Mouse (Mus musculus): ENCODE measurements around the gene Gm47289.

Gene Gm47289

DNA sequence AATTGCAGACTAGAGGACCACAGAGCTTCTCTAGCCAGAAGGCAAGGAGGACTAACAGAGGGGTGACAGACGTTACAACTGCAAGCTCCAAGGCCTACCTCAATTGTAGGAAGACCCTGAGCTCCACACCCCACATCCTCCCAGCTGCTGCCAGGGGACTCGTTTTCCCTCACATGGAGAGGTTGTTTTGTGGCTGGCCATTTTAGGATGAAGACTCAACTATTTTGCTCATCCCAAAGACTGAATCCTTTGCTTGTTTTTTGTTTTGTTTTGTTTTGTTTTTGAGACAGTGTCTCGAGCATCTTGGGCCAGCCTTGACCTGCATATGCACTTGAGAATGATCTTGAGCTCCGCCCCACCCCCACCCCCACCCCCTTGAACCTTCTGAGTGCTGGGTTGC, at the start of gene Gm47289:
TSS of gene Gm47289 (plus strand) at position 301 of the 400 bp plus-strand sequence.
- DNase-seq (ENCODE audit: low spot score in 2 of 2), result no peak

GRCm38 (mm10) chr9:119109685-119110353, 49.1 kb upstream of the Gm47289 start:
- DNase-seq (ENCODE audit: low spot score in 2 of 2), result no peak

GRCm38 (mm10) chr9:119110640-119111039, 48.3 kb upstream of the Gm47289 start:
- DNase-seq (ENCODE audit: low spot score in 2 of 2), result no peak

DNA sequence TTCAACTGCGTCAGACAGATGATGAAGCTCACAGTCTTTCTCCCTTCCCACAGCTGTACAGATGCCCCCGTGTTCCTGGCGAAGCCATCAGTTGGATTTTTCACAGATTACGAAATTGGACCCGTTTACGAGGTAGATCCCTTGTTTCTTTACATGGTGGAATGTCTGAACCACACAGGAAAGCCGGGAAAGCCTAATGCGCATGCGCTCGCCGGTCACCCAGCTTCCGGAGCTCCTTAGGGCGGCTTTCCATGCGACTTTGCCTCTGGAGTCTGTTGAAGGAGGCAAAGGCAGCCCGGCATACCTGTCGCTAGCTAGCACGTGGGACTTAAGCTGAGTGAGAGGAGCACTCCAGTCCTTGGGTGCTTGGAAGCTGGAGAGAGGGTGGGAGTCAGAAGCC, 44.0 kb upstream of the Gm47289 start:
- DNase-seq (ENCODE audit: low spot score in 2 of 2), result no peak

DNA sequence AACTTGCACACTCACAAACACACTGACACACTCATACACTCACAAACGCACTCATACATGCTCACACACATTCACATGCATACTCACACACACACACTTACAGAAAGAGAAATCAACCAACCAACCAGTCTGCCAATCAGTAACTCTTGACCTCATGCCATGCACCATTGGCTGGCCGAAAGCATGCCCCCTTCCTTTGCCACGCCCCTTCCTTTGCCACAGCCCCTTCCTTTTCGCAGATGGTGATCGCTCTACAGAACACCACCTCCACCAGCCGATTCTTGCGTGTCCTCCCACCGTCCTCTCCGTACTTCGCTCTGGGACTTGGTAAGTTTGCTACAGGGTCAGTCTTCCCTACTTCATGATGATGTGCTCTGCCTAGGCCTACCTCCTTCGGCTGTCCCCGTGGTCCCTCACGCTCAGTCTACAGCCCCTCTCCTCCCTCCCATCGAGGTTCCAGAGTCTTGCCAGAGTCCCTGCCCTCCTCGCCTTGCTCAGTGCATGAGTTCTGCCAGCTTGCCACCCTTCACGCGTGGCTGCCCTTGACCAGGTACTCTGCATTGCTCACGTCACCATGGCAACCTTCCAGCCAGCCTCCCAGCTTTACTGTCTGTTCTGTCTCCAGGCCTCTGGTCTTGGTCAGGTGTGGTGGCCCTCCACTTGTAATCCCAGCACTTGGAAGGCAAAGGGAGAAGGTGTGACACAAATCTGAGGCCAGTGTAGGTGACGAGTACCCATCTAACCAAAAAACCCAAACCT, 39.4 kb upstream of the Gm47289 start:
- no peak for DNase-seq (ENCODE audit: low spot score in 2 of 2)

DNA sequence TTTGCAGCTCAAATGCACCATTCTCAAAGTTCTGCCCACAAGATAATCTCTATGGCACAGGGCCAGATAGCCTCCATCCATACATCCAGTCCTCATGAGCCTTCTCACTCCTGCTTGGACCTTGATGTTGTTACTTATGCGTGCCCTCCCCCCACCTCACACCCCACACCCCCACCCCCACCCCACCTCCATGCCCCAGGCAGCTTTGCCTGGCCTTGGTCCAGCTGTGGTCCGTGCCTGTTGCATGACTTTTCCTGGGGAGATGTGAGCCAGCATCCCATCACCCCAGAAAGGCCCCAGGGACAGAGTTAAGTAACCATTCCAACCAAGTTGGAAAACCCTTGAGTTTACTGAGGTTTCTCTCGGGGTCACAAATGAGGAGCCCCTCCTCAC, 38.8 kb upstream of the Gm47289 start:
- no peak for DNase-seq (ENCODE audit: low spot score in 2 of 2)

GRCm38 (mm10) chr9:119122596-119123369, 36.2 kb upstream of the Gm47289 start:
- DNase-seq (ENCODE audit: low spot score in 2 of 2), result no peak

DNA sequence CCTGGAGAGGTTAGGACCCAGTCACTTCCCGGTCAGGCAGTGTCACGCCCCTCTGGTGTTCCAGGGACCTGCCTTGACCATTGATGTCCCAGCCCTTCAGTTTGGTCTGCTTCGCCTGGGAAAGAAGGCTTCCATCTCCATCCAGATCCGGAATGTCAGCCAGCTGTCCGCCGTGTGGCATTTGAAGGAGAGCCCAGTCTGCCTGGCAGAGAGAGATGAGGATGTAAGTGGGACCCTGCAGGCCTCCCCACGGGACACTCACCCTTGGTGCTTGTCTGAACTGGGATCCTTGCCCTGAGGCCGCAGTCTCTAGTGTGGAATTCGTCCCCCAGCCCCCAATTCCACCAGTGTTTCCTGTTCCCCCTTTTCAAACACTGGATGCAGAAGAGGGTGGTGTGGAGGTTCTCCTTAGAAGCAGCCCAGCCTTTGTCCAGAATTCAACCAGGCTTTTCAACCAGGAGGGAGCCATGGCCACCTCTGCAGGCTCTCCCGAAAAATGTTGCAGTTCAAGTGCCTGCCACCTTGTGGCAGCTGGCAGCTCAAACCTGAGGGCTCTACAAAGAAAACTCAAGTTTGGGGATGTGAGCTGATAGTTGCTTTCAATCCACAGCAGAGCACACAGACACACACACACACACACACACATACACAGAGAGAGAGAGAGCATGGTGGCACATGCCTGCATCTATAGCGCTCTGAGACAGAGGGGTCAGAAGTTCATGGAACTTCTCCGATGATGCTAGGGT, 30.4 kb upstream of the Gm47289 start:
- no peak for DNase-seq (ENCODE audit: low spot score in 2 of 2)

DNA sequence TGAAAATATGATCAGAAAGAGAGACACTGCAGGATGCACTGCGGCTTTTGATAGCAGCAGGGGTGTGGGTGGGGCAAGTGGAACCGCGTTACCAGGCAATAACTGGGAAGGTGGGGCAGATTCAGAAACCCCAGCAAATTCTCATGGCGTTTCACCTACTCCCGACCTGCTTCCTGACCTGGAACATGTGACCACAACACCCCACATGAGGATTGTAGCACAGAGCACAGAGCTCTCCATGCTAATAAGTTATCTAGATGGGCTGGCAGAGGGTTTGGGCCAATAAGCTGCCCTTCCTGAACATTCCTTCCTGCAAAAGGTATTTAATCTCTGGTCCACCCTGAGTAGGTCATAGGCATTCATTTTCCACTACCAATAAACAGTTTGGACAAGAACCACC, 28.3 kb upstream of the Gm47289 start:
- no peak for DNase-seq (ENCODE audit: low spot score in 2 of 2)

DNA sequence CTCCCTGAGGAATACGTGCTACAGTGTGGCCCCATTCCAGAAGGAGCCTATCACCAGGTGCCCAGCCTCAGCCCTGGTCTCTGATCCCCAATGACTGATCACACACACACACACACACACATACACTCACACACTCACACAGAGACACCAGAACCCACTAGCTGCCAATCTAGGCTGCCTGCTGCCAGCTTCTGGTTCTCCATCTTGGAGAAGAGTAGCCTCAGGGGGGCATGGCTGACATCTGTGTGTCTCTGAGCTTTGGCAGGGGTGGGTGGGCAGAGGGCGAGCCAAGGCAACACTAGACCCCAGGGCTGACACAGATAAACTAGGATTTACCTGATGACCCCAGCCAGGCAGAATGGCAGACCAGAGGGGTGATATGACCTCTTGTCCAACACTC, 20.1 kb upstream of the Gm47289 start:
- DNase-seq (ENCODE audit: low spot score in 2 of 2), result no peak

GRCm38 (mm10) chr9:119142066-119142465, 16.9 kb upstream of the Gm47289 start:
- no peak for DNase-seq (ENCODE audit: low spot score in 2 of 2)

DNA sequence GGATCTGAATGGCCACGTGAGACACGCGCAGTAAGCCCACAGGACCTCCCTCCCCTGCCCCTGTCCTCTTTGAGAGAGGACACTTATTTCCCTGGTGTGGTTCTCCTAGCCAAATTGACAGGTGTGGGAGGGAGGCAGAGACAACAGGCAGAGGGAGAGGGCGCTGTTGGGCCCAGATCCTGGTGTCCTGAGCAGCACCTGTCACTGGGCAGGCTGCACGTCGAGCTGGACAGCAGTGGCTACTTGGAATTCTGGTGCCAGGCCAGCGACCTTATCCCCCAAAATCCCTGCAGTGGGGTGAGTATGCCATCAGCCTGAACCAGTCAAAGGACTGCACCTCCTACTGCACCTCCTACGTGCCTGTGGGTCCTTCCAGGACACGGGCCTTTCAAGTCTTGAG, 15.6 kb upstream of the Gm47289 start:
- DNase-seq (ENCODE audit: low spot score in 2 of 2), result no peak

DNA sequence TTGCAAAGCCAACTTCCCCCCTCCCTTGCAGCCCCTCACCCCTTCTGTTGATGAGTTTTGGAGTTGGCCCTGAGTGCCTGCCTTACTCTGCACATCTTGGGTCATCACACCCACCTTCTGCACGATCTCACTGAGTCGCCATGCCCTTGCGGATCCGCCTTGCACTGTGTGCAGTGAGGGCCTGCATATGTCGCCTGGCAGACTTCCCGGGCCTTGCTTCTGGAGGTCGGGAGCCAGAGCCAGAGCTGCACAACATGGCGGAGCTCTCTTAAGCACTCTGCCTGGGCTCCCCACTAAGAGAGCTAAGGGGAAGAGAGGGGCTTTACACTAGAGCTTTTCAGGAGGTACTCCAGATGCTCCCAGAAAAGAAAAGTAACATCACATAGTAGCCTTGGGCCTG, 14.3 kb upstream of the Gm47289 start:
- DNase-seq (ENCODE audit: low spot score in 2 of 2), result no peak

DNA sequence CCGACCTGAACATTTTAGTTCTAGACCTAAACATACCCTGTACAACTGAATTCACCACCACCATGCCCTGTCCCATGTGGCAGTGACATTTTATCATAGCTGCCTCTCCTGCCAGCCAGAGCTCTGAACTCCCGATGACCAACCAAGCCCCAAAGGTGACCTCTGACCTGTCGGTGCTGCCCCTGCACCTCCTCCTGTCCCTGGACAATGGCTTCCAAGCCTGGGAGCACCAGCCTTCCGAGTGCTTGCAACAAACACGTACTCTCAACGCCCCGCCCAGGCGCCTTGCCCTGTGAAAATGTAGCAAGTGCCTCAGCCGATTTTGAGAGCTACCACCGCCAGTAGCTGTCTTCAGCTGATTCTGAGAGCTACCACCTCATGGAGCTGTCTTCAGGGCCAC, 13.8 kb upstream of the Gm47289 start:
- DNase-seq (ENCODE audit: low spot score in 2 of 2), result no peak

GRCm38 (mm10) chr9:119145638-119146037, 13.3 kb upstream of the Gm47289 start:
- DNase-seq (ENCODE audit: low spot score in 2 of 2), result no peak

- DNase-seq (ENCODE audit: low spot score in 2 of 2), result no peak
Observed at GRCm38 (mm10) chr9:119146098-119146770, 12.7 kb upstream of the Gm47289 start.

- no peak for DNase-seq (ENCODE audit: low spot score in 2 of 2)
Observed at GRCm38 (mm10) chr9:119149601-119150000, 9.4 kb upstream of the Gm47289 start.

DNA sequence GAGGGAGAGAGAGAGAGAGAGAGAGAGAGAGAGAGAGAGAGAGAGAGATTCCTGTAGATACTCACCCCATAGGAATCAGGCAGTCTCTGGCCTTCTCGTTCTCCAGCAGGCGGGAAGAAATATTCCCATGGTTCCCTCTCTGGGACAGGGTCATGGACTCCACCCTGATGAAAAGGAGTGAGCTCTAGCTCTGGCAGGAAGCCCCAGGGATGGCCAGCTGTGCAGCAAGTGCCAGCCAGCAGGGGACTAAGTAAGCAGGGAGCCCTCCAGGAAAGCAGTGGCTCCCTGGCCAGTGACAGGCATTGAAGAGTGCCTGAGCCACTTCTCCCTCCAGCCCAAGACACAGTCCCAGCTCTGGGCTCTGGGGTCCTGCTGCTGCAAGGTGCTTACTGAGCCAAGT, 7.2 kb upstream of the Gm47289 start:
- DNase-seq (ENCODE audit: low spot score in 2 of 2), result no peak

DNA sequence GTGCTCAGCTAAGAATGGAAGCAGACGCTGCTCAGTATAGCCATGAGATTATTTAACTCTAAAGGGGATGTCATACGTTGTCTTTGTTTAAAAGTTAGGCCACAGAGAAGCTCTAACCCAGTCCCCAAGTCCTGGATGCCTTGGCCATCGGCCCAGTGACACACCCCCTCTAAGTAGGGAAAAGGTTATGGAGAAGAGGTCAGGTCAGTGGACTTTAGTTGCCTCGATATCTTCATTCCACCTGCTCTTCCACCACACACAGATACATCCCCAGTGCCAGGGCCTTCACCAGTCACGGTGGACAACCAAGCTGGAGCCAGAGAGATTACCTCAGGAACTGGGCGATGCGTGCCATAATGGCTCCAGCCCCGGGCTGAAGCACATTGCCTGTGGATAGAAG, 3.5 kb upstream of the Gm47289 start:
- no peak for DNase-seq (ENCODE audit: low spot score in 2 of 2)

DNA sequence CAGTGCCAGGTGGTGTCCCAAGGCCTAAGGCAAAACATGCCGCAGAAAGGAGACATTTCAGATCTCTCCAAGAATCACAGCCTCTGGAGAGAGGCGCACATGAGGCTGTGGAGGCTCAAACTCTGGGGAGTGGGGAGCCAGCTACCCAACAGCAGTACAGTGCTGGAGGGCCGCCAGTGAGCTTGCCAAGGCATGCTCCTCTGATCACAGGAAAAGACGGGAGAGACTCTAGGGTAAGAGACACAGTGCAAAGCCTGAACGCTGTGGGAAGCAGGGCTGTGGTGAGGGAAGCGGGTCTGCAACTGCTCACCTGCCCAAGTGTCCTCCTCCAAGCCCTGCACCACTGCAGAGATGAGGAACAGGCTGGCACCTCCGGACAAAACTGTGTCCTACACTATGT, 3.1 kb upstream of the Gm47289 start:
- DNase-seq (ENCODE audit: low spot score in 2 of 2), result no peak
